Mouse (Mus musculus): ENCODE results near the gene Tnfrsf13b.

Tnfrsf13b gene

GRCm38 (mm10) chr11:61126606-61127355 lies at the start of gene Tnfrsf13b:
Gene Tnfrsf13b (plus strand): TSS chr11:61126755.
- no peak for DNase-seq (ENCODE audit: low read depth, low spot score)

- DNase-seq (ENCODE audit: low read depth, low spot score), result no peak
Observed at GRCm38 (mm10) chr11:61081624-61082023, 44.9 kb upstream of the Tnfrsf13b start.

GRCm38 (mm10) chr11:61090195-61090594 lies 36.4 kb upstream of the Tnfrsf13b start:
- DNase-seq (ENCODE audit: low read depth, low spot score), result no peak

GRCm38 (mm10) chr11:61091192-61091591 lies 35.4 kb upstream of the Tnfrsf13b start:
- no peak for DNase-seq (ENCODE audit: low read depth, low spot score)

GRCm38 (mm10) chr11:61091642-61092262 lies 34.8 kb upstream of the Tnfrsf13b start:
- DNase-seq (ENCODE audit: low read depth, low spot score), result peak; percentile 68

GRCm38 (mm10) chr11:61098046-61098445 lies 28.5 kb upstream of the Tnfrsf13b start:
- no peak for DNase-seq (ENCODE audit: low read depth, low spot score)

- DNase-seq (ENCODE audit: low read depth, low spot score), result no peak
Observed at GRCm38 (mm10) chr11:61102397-61103339, 23.9 kb upstream of the Tnfrsf13b start.

GRCm38 (mm10) chr11:61104241-61104901 lies 22.2 kb upstream of the Tnfrsf13b start:
- peak; percentile 58 for DNase-seq (ENCODE audit: low read depth, low spot score)

- DNase-seq (ENCODE audit: low read depth, low spot score), result peak; percentile 6
Observed at GRCm38 (mm10) chr11:61108911-61109361, 17.6 kb upstream of the Tnfrsf13b start.

- no peak for DNase-seq (ENCODE audit: low read depth, low spot score)
Observed at GRCm38 (mm10) chr11:61109707-61110106, 16.8 kb upstream of the Tnfrsf13b start.

- DNase-seq (ENCODE audit: low read depth, low spot score), result no peak
Observed at GRCm38 (mm10) chr11:61110113-61110512, 16.4 kb upstream of the Tnfrsf13b start.

GRCm38 (mm10) chr11:61110928-61111327 lies 15.6 kb upstream of the Tnfrsf13b start:
- no peak for DNase-seq (ENCODE audit: low read depth, low spot score)

- no peak for DNase-seq (ENCODE audit: low read depth, low spot score)
Observed at GRCm38 (mm10) chr11:61111472-61111871, 15.1 kb upstream of the Tnfrsf13b start.

GRCm38 (mm10) chr11:61112323-61112995 lies 14.1 kb upstream of the Tnfrsf13b start:
- DNase-seq (ENCODE audit: low read depth, low spot score), result no peak

- DNase-seq (ENCODE audit: low read depth, low spot score), result no peak
Observed at GRCm38 (mm10) chr11:61116226-61116625, 10.3 kb upstream of the Tnfrsf13b start.

GRCm38 (mm10) chr11:61119996-61120583 lies 6.5 kb upstream of the Tnfrsf13b start:
- no peak for DNase-seq (ENCODE audit: low read depth, low spot score)

GRCm38 (mm10) chr11:61122283-61122768 lies 4.2 kb upstream of the Tnfrsf13b start:
- no peak for DNase-seq (ENCODE audit: low read depth, low spot score)

GRCm38 (mm10) chr11:61122769-61123288 lies 3.7 kb upstream of the Tnfrsf13b start:
- no peak for DNase-seq (ENCODE audit: low read depth, low spot score)

- DNase-seq (ENCODE audit: low read depth, low spot score), result no peak
Observed at GRCm38 (mm10) chr11:61123886-61124285, 2.7 kb upstream of the Tnfrsf13b start.

GRCm38 (mm10) chr11:61125970-61126369 lies 585 bp upstream of the Tnfrsf13b start:
- no peak for DNase-seq (ENCODE audit: low read depth, low spot score)
